ENCODE assay signal across 7 mouse cellular contexts in genomic region chr2:18607586-18608259, GRCm38 (mm10).
DNase-seq lines count a peak whose midpoint lies in the region; ATAC-seq and TF ChIP-seq lines count a peak whose summit lies in the region.

No protein-coding gene starts in this region.

- TF ChIP-seq CTCF in liver, postnatal 0 days (IDR thresholded peaks at IDR 0.05; ENCODE audit: low read depth): no peak

- peak; percentile 14 for DNase-seq in ovary, postnatal 36 days (ENCODE audit: low spot score)
- DNase-seq in ovary, postnatal 10 days (ENCODE audit: low spot score): no peak
- DNase-seq in heart, postnatal 10 days: peak; percentile 7 to 8
- DNase-seq in liver, postnatal 0 days: no peak
- DNase-seq in left cerebral cortex, adult 9 months (ENCODE audit: low spot score in 2 of 2): no peak

- H3K27ac ChIP-seq in liver, postnatal 0 days (ENCODE audit: low read depth): peak overlapping the region; percentile 45; the same call in 1 of the 2 replicates
- no peak overlapping the region for H3K27ac ChIP-seq in stomach, embryonic 16.5 days (ENCODE audit: low read length)

- 1% methylated on average over 14 of the region's 14 CpGs for WGBS in liver, postnatal 0 days (ENCODE audit: insufficient replicate concordance)
- 8% methylated on average over 14 of the region's 14 CpGs for WGBS in stomach, embryonic 16.5 days

- intact Hi-C loops in heart, postnatal 10 days (cut with DNase I): loop anchor here (5.0 kb wide), 2 partner anchors 65 to 90 kb away; partner anchors contain the start of gene Commd3

- peak overlapping the region; percentile 59 for H3K4me3 ChIP-seq in liver, postnatal 0 days (ENCODE audit: low read depth, low read length)
- H3K4me3 ChIP-seq in stomach, embryonic 16.5 days (replicated peaks; ENCODE audit: low read length): peak overlapping the region; percentile 57

- peak; percentile 33 for ATAC-seq in common myeloid progenitor, adult 5-6 weeks (replicated peaks; ENCODE audit: low read depth, poor library complexity, severe bottlenecking)
- ATAC-seq in liver, postnatal 0 days: peak; percentile 31
- peak; percentile 64 for ATAC-seq in stomach, embryonic 16.5 days (ENCODE audit: insufficient read depth, low FRiP score)

- peak overlapping the region; percentile 95 for H3K4me2 ChIP-seq in liver, postnatal 0 days (ENCODE audit: low read depth, low read length)
- peak overlapping the region; percentile 96 for H3K4me2 ChIP-seq in stomach, embryonic 16.5 days (ENCODE audit: low read depth, low read length)

- H3K9me3 ChIP-seq in liver, postnatal 0 days (ENCODE audit: low read length): no peaks in the 10 kb centered on the region
- no peaks in the 10 kb centered on the region for H3K9me3 ChIP-seq in stomach, embryonic 16.5 days (replicated peaks; ENCODE audit: control insufficient read depth, low read length)

- peaks cover 24% of the 10 kb centered on the region for H3K27me3 ChIP-seq in liver, postnatal 0 days (ENCODE audit: insufficient read depth, low read length)
- H3K27me3 ChIP-seq in stomach, embryonic 16.5 days (ENCODE audit: control insufficient read depth, insufficient read depth, low read length): peaks cover 19% of the 10 kb centered on the region

- peaks cover 17% of the 10 kb centered on the region for H3K4me1 ChIP-seq in liver, postnatal 0 days (ENCODE audit: insufficient read depth)
- peaks cover 22% of the 10 kb centered on the region for H3K4me1 ChIP-seq in stomach, embryonic 16.5 days (ENCODE audit: control insufficient read depth, insufficient read depth, low read length)

- H3K9ac ChIP-seq in liver, postnatal 0 days (replicated peaks): peak overlapping the region; percentile 66
- H3K9ac ChIP-seq in stomach, embryonic 16.5 days (ENCODE audit: low read length): peak overlapping the region; percentile 69

- no peaks in the 10 kb centered on the region for H3K36me3 ChIP-seq in liver, postnatal 0 days (replicated peaks; ENCODE audit: insufficient read depth, low read length)
- no peaks in the 10 kb centered on the region for H3K36me3 ChIP-seq in stomach, embryonic 16.5 days (ENCODE audit: control insufficient read depth, insufficient read depth, low read length)

- TF ChIP-seq EP300 in liver, postnatal 0 days (IDR thresholded peaks at IDR 0.05; ENCODE audit: low read depth): no peak

Comparison
In these comparisons a context has a peak if more than half of its experiments do, and no peak if none do; other contexts are left out.
1. DNase-seq: peak in ovary, postnatal 36 days (single experiment) and heart, postnatal 10 days (2 of 2); none in ovary, postnatal 10 days (single experiment), liver, postnatal 0 days (single experiment) and left cerebral cortex, adult 9 months (0 of 2).
2. Peak in every context shown above with its lines, with median percentiles within 50 percentile points of each other: ATAC-seq.